Mouse (Mus musculus) cerebellum, adult 2 months (tissue): ENCODE data around the gene Sytl2. TPM values are rescaled to one million over a fixed set of nuclear protein-coding genes. Genes with fewer than 3 reads are reported as not detected.

Experiments used
- DNase-seq, 2 experiments: peaks; one replicate each; pipeline ENCODE4 v3.0.0; 2021
- H3K27ac ChIP-seq: fragments of 200-500 bp; 2 replicates; pipeline ENCODE4 v1.5.1; 2012; ENCODE audit warnings: low read length, control low read depth, inconsistent platforms; ENCODE audit not compliant: insufficient read depth
- H3K27me3 ChIP-seq: fragments of 200-500 bp; 2 replicates; pipeline ENCODE4 v1.6.1; 2012; ENCODE audit warnings: inconsistent platforms, mild to moderate bottlenecking, low read length, moderate library complexity; ENCODE audit not compliant: control insufficient read depth, insufficient read depth
- H3K4me1 ChIP-seq: fragments of 200-500 bp; 2 replicates; pipeline ENCODE4 v1.6.1; 2011; ENCODE audit warnings: low read length; ENCODE audit not compliant: control insufficient read depth, insufficient read depth
- H3K4me3 ChIP-seq: fragments of 200-500 bp; replicated peaks from 2 replicates; pipeline ENCODE3; 2011; ENCODE audit warnings: mild to moderate bottlenecking, low read depth, low read length, control low read depth; ENCODE audit not compliant: insufficient read depth
- CTCF ChIP-seq: fragments of 200-500 bp; IDR thresholded peaks from 2 replicates; pipeline ENCODE4 v1.5.1; 2011; ENCODE audit warnings: low read depth, mild to moderate bottlenecking, control low read depth, low read length, moderate library complexity, borderline replicate concordance; ENCODE audit not compliant: insufficient read depth
- POLR2A ChIP-seq: fragments of 200-500 bp; IDR thresholded peaks from 2 replicates; pipeline ENCODE4 v1.6.1; 2011; ENCODE audit warnings: low read length, control low read depth, borderline replicate concordance; ENCODE audit not compliant: insufficient read depth
- WGBS: fragments of 180-500 bp; shearing (Covaris S2); methylation state at CpG from one replicate; pipeline ENCODE4 v1.1.7; 2018; 5-methylcytosine and 5-hydroxymethylcytosine counted together
- polyA plus RNA-seq: library from polyadenylated mRNA; depleted of rRNA; stranded (reverse); fragments of >200 nt; gene quantifications from 2 replicates; pipeline ENCODE4 v1.2.3, GENCODE M21; 2012; rRNA removed

Gene Sytl2
- 39.9 and 44.8 TPM in 2 replicates for polyA plus RNA-seq

DNA sequence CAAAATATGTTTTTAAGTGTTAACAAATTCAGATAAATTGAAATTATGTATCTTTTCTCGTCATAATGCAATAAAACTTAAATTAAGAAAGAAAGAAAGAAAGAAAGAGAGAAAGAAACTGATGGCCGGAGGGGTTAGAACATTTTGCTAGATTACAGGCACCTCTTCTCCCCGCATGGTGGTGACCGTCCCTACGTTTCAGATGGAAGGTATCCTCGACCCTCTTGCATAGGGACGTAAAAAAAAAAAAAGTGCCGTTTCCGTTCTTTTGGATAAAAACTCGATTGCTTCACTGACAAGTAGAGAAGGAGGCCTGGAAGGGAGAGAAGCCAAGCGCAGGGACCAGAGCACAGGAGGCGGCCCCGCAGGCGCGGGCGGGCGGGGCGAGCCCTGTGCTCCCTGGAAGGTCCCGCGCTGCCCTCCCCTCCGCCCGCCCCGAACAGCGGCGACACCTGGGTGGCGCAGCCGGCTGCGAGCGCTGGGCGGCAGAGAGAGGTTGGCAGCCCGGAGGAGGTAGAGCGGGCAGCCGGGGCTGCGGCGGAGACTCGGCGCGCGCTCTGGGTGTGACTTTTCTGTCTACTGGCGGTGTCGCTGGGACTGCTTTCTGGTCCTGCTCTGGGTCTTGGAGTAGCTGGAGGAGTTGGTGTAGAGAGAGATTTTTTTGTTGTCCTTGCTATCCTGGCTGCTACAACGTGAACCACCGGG lies at the start of gene Sytl2:
Gene Sytl2, plus strand, starts transcription at position 311 of the 705 bp plus-strand sequence.
- peak; percentile 67 to 70 for DNase-seq
- peak within 1 kb of the TSS; percentile 73 for H3K27ac ChIP-seq
- no peaks in the 10 kb centered on the region; the same call in 1 of the 2 replicates for H3K4me1 ChIP-seq
- H3K27me3 ChIP-seq, result no peaks in the 10 kb centered on the region
- H3K4me3 ChIP-seq, result peak within 1 kb of the TSS; percentile 93
- 1% methylated on average over 43 of the region's 43 CpGs for WGBS
- peak; percentile 37; the same call in 1 of the 2 replicates for TF ChIP-seq CTCF
- peak; percentile 32; the same call in 1 of the 2 replicates for TF ChIP-seq POLR2A

DNA sequence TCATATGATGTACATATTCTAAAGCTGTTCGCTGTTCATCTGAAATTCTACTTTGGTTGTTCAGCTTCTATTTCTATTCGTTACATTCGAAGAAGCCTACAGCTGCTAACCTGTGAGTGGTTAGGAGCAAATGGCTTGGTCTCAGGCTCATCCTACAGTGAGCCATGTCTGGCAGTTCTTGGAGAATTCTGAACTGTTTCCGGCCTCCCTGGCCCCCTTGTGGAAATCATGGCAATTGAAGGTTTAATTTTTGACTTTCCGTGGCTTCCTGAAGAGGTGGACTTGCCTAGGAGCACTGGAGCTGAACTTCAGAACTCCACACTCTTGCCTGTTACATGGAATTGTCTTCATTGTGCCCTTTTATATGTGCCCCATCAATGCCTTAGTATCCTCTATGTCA lies 49.1 kb upstream of the Sytl2 start:
- Histone ChIP-seq H3K4me3 (no peak overlapping the region), H3K27ac (no peak overlapping the region), H3K4me1 (no peaks in the 10 kb centered on the region), H3K27me3 (no peaks in the 10 kb centered on the region)
- DNase-seq, result no peak
- WGBS, result 74% methylated on average over 5 of the region's 5 CpGs
- no peak for TF ChIP-seq POLR2A
- TF ChIP-seq CTCF, result 0 out of 2 replicates have a peak, but pooled peaks have one; percentile 6

DNA sequence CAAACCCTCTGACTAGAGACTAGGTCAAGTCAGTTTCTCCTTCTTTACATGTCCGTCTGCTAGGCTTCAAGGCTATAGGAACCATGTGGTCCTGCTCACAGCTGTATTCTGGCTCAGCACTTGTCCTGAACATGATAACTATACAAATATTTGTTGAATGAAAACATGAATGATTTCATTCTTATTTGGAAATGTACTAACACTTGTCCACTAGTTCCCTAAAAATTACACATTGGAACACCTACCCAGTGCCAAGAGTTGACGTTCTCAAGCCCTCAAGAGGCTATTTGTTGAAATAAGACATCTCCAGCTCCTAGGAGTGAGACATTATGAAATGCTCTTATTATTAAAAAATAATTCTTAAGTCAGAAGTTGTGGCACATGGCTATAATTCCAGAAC lies 43.4 kb upstream of the Sytl2 start:
- Histone ChIP-seq H3K27me3 (no peaks in the 10 kb centered on the region), H3K4me1 (no peaks in the 10 kb centered on the region), H3K27ac (no peak overlapping the region), H3K4me3 (no peak overlapping the region)
- TF ChIP-seq CTCF, result no peak
- no peak for TF ChIP-seq POLR2A
- DNase-seq, result no peak
- 92% methylated on average over 2 of the region's 2 CpGs for WGBS

DNA sequence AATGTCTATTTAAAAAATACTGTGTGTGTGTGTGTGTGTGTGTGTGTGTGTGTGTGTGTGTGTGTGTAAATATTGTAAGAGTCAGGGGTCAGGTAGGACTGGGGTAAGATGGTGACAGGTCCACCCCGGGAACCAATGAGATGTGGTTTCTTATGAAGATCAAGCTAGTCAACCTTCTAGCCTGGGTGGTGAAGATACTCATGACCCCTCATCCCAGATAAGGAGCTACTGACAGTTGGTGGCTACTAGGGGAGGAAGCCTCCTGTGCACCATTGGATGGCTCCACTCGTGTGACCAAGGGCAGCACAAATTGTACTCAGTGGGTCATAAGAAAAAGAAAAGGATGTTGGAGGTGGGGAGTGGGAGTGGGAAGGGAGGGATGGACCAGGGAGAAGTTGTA lies 42.2 kb upstream of the Sytl2 start:
- Histone ChIP-seq H3K27ac (no peak overlapping the region), H3K4me3 (no peak overlapping the region), H3K4me1 (no peaks in the 10 kb centered on the region), H3K27me3 (no peaks in the 10 kb centered on the region)
- 77% methylated on average over 2 of the region's 2 CpGs for WGBS
- no peak for DNase-seq
- TF ChIP-seq CTCF (no peak), POLR2A (no peak)

DNA sequence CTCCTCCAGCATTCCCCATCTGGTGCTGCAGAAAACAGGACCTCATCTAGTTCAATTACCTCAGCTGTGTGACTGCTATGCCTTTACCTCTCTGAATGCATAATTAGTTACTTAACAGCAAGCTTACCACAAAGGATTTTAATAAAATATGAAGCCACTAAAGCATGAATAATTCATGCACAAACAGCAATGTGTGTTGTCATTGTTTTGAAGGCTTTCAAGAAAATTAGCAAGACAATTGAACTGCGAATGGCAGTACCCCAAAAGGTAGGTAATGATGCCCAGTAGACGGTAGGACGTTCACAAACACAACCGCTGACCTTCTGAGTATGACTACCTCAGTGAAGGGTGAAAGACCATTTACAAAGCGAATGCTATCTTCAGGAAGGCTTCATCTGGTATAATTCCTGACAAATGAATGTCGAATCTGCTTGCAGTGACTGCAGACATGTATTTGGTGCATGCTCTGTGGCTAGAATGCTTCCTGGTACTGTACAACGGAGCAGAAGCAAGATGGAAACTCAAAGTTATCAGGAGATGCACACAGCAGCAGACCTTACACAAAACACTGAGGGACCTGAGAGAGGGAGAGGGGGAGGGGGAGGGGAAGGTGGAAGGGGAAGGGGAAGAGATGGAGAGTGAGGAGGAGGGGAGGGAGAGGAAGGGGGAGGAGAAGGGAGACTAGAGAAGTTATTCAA lies 40.0 kb upstream of the Sytl2 start:
- Histone ChIP-seq H3K27me3 (no peaks in the 10 kb centered on the region), H3K4me3 (no peak overlapping the region), H3K27ac (no peak overlapping the region), H3K4me1 (no peaks in the 10 kb centered on the region)
- TF ChIP-seq POLR2A, result no peak
- no peak for TF ChIP-seq CTCF
- no peak for DNase-seq
- WGBS, result 29% methylated on average over 7 of the region's 7 CpGs

DNA sequence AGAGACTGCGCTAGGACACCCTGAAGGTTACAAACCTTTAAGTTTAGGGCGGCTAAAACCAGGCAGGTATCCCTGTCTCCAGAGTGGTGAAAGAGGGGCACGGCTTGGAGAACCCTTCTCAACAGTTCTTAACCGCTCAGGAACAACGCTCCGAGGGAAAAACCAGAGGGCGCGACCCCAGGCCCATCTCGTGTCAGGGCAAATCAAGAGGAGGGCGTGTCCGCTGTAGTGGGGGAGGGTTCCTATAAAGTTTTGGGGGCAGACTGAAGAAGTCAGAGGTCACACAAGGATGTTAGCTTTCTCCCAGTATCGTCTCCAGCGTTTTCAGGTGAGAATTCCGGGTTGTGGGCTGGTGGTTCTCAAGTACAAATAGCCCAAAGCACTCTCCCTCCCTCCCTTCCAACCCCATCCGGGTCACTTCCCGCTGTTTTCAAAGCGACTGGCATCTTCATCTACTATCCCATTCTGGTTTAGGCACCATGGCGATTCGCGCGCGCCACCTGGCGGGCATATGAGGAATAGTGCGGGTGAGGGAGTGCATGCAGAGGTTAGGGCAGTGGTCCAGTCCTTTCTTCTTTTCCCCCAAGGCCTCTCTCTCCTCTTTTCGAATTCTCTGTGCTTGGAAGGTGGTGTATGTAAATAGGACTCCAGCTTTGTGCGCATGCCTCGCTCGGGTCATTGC lies 36.6 kb upstream of the Sytl2 start, which contains the start of gene Ccdc83:
Gene Ccdc83, minus strand, starts transcription at position 489 of the 682 bp plus-strand sequence.
- Histone ChIP-seq H3K27me3 (no peaks in the 10 kb centered on the region), H3K4me1 (no peaks in the 10 kb centered on the region), H3K4me3 (no peak within 1 kb of the TSS), H3K27ac (no peak within 1 kb of the TSS)
- peak; percentile 96 for TF ChIP-seq CTCF
- no peak for TF ChIP-seq POLR2A
- peak; percentile 77 to 81 for DNase-seq
- 8% methylated on average over 28 of the region's 28 CpGs for WGBS

DNA sequence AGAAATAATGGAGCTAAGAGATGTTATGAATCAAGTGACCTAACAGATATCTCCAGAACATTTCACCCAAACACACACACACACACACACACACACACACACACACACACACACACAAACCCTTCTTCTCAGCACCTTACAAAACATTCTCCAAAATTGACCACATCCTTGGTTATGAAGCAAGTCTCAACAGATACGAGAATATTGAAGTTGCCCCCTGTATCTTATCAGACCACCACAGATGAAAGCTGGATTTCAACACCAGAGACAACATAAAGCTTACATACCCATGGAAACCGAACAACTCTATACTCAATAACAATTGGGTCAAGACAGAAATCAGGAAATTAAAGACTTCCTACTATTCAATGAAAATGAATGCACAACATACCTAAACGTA lies 31.9 kb upstream of the Sytl2 start:
- H3K27ac ChIP-seq, result no peak overlapping the region
- no peak for DNase-seq
- TF ChIP-seq POLR2A (no peak), CTCF (no peak)
- H3K4me3 ChIP-seq, result no peak overlapping the region
- no peaks in the 10 kb centered on the region for H3K27me3 ChIP-seq
- H3K4me1 ChIP-seq, result no peaks in the 10 kb centered on the region
- 88% methylated on average over 3 of the region's 3 CpGs for WGBS
